Mouse (Mus musculus): Measurements from ENCODE around the gene Ulk1.

Gene Ulk1

DNA sequence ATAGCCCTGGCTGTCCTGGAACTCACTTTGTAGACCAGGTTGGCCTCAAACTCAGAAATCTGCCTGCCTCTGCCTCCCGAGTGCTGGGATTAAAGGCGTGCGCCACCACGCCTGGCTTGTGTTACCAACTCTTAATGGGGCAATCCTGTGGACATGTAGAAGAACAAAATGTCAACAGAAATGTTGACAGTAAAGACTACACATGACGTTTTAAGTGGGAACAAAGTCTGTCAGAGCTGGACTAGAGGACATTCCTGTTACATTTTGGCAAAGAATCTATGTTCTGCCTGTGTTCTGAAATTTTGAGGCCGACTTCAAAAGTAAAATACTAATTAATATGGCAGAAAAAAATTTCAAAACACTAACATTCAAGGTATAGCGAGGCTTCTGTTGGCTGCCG lies 46.0 kb downstream of the Ulk1 start:
- DNase-seq (ENCODE audit: low read depth) = no peak

DNA sequence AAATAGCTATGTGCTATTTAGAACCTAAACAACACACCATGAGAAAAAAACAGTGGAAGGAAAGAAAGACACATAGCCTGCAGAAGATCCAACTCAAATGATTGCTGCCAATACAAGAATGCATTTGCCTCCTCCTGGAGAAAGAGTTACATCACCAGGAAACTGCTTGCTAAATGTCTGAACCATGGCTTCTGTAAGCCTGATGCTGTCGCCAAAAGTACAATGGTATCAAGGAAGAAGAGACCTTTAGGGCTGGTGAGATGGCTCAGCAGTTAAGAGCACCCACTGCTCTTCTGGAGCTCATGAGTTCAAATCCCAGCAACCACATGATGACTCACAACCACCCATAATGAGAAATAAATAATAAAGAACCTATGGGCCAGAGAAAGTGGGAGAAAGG lies 64.9 kb downstream of the Ulk1 start:
- DNase-seq (ENCODE audit: low read depth) = no peak

DNA sequence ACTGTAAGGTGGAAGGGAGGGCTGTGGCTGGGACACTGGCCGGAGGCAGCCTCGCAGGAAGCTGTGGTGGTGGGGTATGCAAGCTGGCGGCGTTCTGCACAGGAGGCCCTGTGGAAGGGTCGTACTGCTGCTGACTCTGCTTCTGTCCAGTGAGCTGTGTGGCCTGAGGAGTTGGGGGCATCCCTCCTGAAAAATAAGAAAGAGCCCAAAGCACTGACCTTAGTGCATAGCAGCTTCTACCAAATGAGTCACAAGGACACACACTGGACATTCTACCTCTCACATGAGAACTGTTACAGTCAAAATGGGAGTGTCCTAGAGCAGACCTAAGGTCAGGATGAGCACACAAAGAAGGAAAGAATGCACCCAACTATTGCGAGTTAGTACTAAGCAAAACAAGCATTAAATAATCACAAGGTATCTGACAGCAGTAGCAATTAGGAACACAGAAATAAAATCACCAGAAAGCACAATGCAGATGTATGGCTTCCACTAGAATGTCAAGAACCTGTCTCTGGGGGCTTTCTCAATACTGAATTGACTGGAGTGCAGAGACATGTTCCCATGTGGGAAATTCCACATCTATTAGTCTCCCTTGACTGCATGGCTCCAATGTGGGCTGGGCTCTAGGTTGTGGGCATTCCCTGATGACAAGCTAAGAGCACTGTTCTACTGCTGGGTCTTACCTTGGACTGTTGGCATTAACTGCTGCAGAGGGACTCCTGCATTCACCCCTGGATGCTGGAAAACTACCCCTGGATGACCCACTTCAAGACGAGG lies 70.2 kb downstream of the Ulk1 start:
- DNase-seq (ENCODE audit: low read depth) = no peak

DNA sequence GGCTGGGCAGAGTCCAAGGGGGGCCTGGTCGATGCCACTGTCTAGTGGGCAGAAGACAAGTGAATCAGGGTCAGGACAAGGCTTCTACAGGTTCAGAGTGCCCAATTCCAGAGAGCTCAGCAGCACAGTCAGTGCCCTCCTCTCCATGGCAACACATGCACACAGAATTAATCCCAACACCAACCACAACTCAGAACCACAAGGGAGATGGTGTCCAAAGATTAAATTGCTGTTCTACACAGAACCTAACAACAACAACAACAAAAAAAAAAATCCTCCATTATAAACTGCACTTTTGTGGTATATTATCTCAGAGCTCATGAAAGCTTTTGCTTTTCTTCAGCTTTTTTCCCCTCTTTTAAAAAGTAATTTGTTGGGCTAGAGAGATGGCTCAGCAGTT lies 74.3 kb downstream of the Ulk1 start:
- DNase-seq (ENCODE audit: low read depth) = no peak

Data from c-Kit-positive CD71-negative TER-119-negative erythroid progenitor cells, embryonic 14.5 days (primary cell).